Mouse (Mus musculus): ENCODE data around the gene Ubald2. TPM values are rescaled to one million over a fixed set of nuclear protein-coding genes. Genes with fewer than 3 reads are reported as not detected.
A peak's percentile ranks its signal among the peaks of the same experiment; 100 is the strongest.
"Not testable (repeated sequence)": the region's sequence is repeated elsewhere in the genome, so short reads cannot be mapped to it uniquely, and the experiment has no call there.

Gene Ubald2
- polyA plus RNA-seq, 1 experiment from 2014 or later, result 37.5 TPM

DNA sequence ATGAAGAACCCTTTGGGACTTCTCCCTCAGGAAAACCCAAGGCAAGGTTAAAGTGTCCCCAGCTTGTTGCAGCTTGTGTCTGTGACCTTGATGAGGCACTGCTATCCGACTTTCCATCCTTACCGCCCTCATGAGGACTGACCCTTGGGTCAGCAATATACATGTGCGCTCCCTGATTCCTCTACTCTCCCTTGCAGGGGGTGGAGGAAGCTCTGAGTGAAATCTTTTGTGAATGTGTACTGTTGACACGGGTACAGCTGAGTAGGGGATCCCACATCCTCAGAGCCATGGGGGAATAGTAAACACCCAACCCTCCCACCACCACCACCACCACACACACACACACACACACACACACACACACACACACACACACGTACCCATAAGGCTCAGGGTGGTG is 29.4 kb downstream of the Ubald2 start:
- no peaks in the 10 kb centered on the region for H3K9me3 ChIP-seq (replicated peaks)
- H3K27ac ChIP-seq (replicated peaks), result peak overlapping the region; percentile 57; the same call in 1 of the 2 replicates
- no peaks in the 10 kb centered on the region for H3K36me3 ChIP-seq
- DNase-seq (ENCODE audit: low spot score), result no peak
- peaks cover 14% of the 10 kb centered on the region for H3K4me1 ChIP-seq
- H3K27me3 ChIP-seq (ENCODE audit: low read depth, poor library complexity, severe bottlenecking), result no peaks in the 10 kb centered on the region
- WGBS, result 59% methylated on average over 5 of the region's 5 CpGs
- no peak overlapping the region for H3K4me3 ChIP-seq

DNA sequence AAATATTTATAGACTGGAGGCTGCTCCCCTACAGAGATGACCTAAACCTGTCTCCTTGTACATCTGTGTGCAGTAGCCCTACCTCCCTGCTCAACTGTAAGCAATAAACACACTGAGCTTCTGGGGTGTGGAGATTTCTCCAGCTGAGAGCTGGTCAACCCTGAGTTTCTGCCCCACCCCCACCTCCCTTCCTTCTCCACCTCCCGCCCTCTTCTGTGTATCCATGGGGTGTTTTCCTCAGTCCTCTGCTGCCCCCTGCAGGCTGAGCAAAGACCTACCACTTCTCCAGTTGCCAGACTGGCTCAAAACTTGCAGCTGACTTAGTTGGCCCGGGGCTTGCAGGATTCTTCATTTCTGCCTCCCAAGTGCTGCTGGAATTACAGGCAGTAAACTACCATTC is 29.9 kb downstream of the Ubald2 start:
- Histone ChIP-seq H3K36me3 (0 out of 2 replicates have a peak, but pooled peaks cover under 1% of the 10 kb centered on the region), H3K27me3 (ENCODE audit: low read depth, poor library complexity, severe bottlenecking) (no peaks in the 10 kb centered on the region), H3K27ac (replicated peaks) (peak overlapping the region; percentile 57; the same call in 1 of the 2 replicates), H3K4me3 (no peak overlapping the region), H3K9me3 (replicated peaks) (no peaks in the 10 kb centered on the region), H3K4me1 (peaks cover 14% of the 10 kb centered on the region)
- WGBS, result 22% methylated on average over 2 of the region's 2 CpGs
- peak; percentile 83 for DNase-seq (ENCODE audit: low spot score)

DNA sequence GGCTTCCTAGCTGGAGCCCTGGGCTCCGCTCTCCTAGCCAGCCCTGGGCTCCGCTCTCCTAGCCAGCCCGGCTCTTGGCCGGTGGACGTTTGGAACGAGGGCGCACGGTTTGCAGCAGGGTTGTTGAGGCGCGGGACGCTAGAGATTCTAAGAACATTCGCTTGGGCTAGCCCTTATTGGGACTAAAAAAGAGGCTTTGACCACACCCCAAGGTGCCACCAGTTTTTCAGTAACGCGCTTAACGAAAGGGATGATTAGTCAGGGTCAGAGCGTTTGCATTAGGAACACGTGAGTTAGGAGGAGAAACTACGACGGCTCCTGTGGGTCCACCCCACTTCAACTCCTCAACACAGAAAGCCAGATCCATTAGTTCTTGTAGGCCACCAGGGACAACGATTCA is 32.2 kb downstream of the Ubald2 start, which contains the start of gene Qrich2:
Gene Qrich2, minus strand, starts transcription at position 101 of the 400 bp plus-strand sequence.
- Histone ChIP-seq H3K4me1 (peaks cover 7% of the 10 kb centered on the region), H3K27ac (replicated peaks) (no peak within 1 kb of the TSS), H3K36me3 (peaks cover 23% of the 10 kb centered on the region), H3K4me3 (no peak within 1 kb of the TSS), H3K27me3 (ENCODE audit: low read depth, poor library complexity, severe bottlenecking) (no peaks in the 10 kb centered on the region), H3K9me3 (replicated peaks) (no peaks in the 10 kb centered on the region)
- DNase-seq (ENCODE audit: low spot score), result no peak
- 65% methylated on average over 20 of the region's 20 CpGs for WGBS

DNA sequence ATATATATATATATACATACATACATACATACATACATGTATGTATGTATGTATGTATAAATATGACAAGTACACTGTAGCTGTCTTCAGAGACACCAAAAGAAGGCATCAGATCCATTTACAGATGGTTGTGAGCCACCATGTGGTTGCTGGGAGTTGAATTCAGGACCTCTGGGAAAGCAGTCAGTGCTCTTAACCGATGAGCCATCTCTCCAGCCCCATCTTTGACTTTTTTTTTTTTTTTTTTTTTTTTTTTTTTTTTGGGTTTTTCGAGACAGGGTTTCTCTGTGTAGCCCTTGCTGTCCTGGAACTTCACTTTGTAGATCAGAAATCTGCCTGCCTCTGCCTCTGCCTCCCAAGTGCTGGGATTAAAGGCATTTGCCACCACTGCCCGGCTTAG is 34.4 kb downstream of the Ubald2 start:
- not testable (repeated sequence) for H3K4me1 ChIP-seq; H3K27me3 ChIP-seq (ENCODE audit: low read depth, poor library complexity, severe bottlenecking); H3K4me3 ChIP-seq; DNase-seq (ENCODE audit: low spot score); H3K9me3 ChIP-seq (replicated peaks); H3K27ac ChIP-seq (replicated peaks)
- peaks cover 45% of the 10 kb centered on the region for H3K36me3 ChIP-seq
- WGBS, result 88% methylated on average over 3 of the region's 3 CpGs

DNA sequence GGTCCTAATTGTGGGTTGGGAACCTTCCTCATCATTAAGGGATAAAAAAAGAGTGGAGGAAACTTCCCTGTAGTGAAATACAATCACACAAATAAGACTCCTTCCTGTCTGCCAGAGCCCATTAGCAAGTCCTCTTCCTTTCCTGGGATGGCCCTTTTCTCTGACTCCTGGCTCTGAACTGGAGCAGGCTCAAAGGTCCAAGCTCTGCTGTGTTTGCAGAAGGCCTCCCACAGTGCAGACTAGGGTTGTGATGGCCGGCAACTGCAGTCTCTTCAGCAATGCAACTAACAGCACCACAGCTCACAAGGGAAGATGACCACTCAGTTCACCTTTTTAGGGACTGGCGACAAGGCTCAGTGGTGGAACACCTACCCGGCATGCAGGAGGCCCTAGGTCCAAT is 36.4 kb downstream of the Ubald2 start:
- no peak for DNase-seq (ENCODE audit: low spot score)
- no peak overlapping the region for H3K4me3 ChIP-seq
- WGBS, result 87% methylated on average over 3 of the region's 3 CpGs
- no peaks in the 10 kb centered on the region for H3K27me3 ChIP-seq (ENCODE audit: low read depth, poor library complexity, severe bottlenecking)
- no peaks in the 10 kb centered on the region for H3K4me1 ChIP-seq
- peaks cover 64% of the 10 kb centered on the region for H3K36me3 ChIP-seq
- no peaks in the 10 kb centered on the region for H3K9me3 ChIP-seq (replicated peaks)
- no peak overlapping the region for H3K27ac ChIP-seq (replicated peaks)

DNA sequence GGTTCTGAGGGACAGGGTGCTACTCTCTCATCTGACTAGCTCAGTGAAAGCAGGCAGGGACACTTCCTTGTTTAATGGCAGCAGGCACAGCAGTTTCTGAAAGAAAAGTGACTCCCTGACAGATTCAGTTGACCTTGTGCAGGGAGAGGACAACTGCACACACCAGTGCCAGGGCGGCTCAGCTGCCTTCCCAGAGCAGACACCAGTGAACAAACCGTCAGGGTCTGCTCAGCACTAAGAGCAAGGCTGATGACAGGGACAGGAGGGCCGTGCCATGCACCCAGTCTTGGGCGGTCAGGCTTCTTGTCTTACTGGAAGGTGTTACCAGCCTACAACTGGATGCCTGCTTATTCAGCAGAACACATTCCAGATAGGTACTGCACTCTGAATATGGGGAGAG is 37.0 kb downstream of the Ubald2 start:
- DNase-seq (ENCODE audit: low spot score), result no peak
- no peaks in the 10 kb centered on the region for H3K27me3 ChIP-seq (ENCODE audit: low read depth, poor library complexity, severe bottlenecking)
- no peak overlapping the region for H3K4me3 ChIP-seq
- no peak overlapping the region for H3K27ac ChIP-seq (replicated peaks)
- H3K9me3 ChIP-seq (replicated peaks), result no peaks in the 10 kb centered on the region
- H3K36me3 ChIP-seq, result peaks cover 71% of the 10 kb centered on the region
- H3K4me1 ChIP-seq, result no peaks in the 10 kb centered on the region
- WGBS, result 91% methylated on average over 4 of the region's 4 CpGs

DNA sequence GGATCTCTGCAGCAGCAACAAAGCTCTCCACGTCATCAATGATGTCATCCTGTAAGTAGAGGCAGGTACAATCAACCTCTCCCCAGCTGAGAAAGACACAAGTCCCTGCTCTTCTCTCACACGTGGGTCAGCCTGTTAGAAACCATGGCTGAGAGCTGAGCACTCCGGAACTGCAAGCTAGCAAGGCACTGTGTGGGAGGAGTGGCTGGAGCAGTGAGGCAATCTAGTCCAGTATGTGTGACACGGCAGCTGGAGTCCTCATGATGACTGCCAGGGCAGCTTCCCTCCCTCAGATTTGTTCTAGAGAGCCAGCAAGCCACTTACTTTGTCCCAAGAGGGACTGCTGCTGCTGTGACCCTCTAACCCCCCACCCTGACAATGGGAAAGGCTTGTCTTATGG is 38.4 kb downstream of the Ubald2 start:
- H3K27me3 ChIP-seq (ENCODE audit: low read depth, poor library complexity, severe bottlenecking), result no peaks in the 10 kb centered on the region
- WGBS, result 86% methylated on average over 4 of the region's 4 CpGs
- H3K27ac ChIP-seq (replicated peaks), result no peak overlapping the region
- H3K4me1 ChIP-seq, result peaks cover 4% of the 10 kb centered on the region; the same call in 1 of the 2 replicates
- no peak overlapping the region for H3K4me3 ChIP-seq
- no peak for DNase-seq (ENCODE audit: low spot score)
- H3K9me3 ChIP-seq (replicated peaks), result no peaks in the 10 kb centered on the region
- peaks cover 85% of the 10 kb centered on the region for H3K36me3 ChIP-seq

DNA sequence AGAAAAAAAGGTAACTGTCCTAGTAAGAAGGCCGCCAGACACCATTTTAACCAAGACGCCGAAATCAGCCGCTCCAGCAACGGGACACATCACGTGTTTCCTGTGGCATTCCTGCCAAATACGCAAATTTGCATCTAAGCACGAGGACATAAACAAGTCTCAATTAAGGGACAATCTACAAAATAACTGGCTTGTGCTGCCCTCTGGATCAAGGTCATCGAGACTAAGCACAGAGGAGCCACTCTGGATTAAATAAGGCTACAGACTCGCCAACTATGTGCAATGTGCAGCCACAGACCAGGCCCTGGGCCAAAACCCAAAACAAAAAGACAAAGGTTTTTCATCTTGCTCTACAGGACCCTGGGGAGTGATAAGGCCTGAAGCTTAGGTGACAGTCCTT is 42.1 kb downstream of the Ubald2 start:
- no peak overlapping the region for H3K4me3 ChIP-seq
- H3K27ac ChIP-seq (replicated peaks), result 0 out of 2 replicates have a peak overlapping the region, but pooled peaks have one; percentile 33
- H3K36me3 ChIP-seq, result peaks cover 100% of the 10 kb centered on the region
- WGBS, result 92% methylated on average over 10 of the region's 10 CpGs
- H3K4me1 ChIP-seq, result peaks cover 22% of the 10 kb centered on the region
- no peaks in the 10 kb centered on the region for H3K27me3 ChIP-seq (ENCODE audit: low read depth, poor library complexity, severe bottlenecking)
- no peak for DNase-seq (ENCODE audit: low spot score)
- H3K9me3 ChIP-seq (replicated peaks), result no peaks in the 10 kb centered on the region

DNA sequence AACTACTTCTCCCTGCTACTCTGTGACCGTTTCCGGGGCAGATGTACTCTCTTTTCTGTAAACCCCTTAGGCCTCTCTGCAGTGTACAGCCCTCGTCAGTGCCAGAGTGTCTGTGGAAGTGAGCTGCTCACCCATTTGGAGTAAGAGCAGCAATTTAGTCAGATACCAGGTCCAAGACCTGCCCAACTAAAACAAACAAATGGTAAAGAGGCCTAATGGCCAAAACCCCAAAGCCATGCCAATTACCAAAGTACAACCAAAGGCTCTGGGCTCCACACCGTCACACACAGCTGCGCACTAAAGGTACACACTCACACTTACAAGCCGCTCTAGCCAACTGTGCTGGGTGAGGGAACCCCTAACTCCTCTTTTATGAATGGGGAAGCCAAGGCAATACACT is 42.8 kb downstream of the Ubald2 start:
- no peak overlapping the region for H3K4me3 ChIP-seq
- 94% methylated on average over 6 of the region's 6 CpGs for WGBS
- no peak overlapping the region for H3K27ac ChIP-seq (replicated peaks)
- peaks cover 100% of the 10 kb centered on the region for H3K36me3 ChIP-seq
- DNase-seq (ENCODE audit: low spot score), result no peak
- no peaks in the 10 kb centered on the region for H3K9me3 ChIP-seq (replicated peaks)
- H3K27me3 ChIP-seq (ENCODE audit: low read depth, poor library complexity, severe bottlenecking), result no peaks in the 10 kb centered on the region
- peaks cover 22% of the 10 kb centered on the region for H3K4me1 ChIP-seq

DNA sequence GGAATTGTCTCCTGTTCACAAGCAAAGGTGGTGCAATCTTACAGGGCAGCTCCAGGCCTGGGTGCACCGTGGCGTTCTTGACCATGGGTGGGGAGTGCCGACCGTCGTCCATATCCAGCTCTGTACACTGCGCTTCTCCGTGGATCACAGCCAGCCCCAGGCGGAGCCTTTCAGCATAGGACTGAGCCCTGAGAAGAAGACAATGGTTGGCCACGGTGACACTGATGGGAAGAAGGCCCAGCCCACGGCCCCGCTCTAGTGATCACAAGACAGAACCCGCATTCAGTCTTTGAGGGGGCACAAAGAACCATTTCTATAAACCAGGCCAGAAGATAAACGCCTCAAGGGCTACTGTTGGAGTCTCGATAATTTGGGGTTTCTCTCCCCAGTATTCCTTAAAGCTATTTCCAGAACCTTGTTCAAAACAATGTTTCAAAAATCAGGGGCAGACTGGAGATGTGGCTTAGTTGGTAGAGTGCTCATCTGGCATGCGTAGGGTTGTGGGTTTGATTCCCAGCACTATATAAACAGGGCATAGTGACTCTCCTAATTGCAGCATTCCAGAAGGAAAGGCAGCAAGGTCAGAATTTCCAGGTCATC is 43.4 kb downstream of the Ubald2 start:
- Histone ChIP-seq H3K9me3 (replicated peaks) (no peaks in the 10 kb centered on the region), H3K4me1 (peaks cover 22% of the 10 kb centered on the region), H3K4me3 (no peak overlapping the region), H3K27ac (replicated peaks) (no peak overlapping the region; the same call in 1 of the 2 replicates), H3K27me3 (ENCODE audit: low read depth, poor library complexity, severe bottlenecking) (no peaks in the 10 kb centered on the region), H3K36me3 (peaks cover 100% of the 10 kb centered on the region)
- DNase-seq (ENCODE audit: low spot score), result no peak
- 76% methylated on average over 15 of the region's 15 CpGs for WGBS

DNA sequence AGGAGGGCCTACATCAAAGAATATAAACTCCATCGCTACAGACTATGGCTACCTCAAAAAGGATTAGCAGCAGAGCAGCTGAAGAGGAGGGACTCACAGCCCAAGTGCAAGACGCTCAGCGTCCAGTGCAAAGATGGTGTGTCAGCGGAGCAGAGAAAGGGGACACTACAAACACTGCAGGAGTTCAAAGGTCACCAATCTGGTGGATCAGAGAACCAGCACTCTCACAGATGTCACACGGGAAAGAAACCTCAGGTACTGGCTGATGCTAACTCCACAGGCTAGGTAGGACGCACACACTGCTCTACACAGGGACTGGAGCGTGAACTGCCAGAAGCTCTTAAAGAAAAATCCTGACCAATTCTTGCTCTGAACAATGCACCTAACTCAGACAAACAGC is 45.1 kb downstream of the Ubald2 start:
- H3K27ac ChIP-seq (replicated peaks), result no peak overlapping the region
- H3K27me3 ChIP-seq (ENCODE audit: low read depth, poor library complexity, severe bottlenecking), result no peaks in the 10 kb centered on the region
- H3K36me3 ChIP-seq, result peaks cover 98% of the 10 kb centered on the region
- no peaks in the 10 kb centered on the region for H3K9me3 ChIP-seq (replicated peaks)
- WGBS, result 73% methylated on average over 7 of the region's 7 CpGs
- H3K4me3 ChIP-seq, result no peak overlapping the region
- DNase-seq (ENCODE audit: low spot score), result no peak
- peaks cover 22% of the 10 kb centered on the region for H3K4me1 ChIP-seq

DNA sequence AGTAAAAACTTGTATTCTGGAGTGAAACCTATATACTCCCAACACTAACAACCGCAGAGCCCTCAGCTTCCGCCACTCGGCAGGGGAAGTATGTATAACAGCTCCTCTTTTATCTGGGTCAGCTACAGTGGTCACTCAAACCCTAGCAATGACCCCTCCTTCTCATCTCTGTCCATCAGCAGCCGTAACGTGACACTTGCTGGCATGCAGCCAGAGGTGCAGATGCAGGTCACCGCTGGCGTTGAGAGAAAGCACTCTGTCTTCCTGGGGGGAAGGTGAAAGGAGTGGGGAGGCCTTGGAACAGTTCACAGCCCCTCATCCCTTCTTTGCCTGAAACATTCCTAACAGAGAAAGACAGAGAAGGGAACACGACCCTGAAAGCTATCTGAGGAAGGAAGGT is 45.9 kb downstream of the Ubald2 start:
- no peak overlapping the region for H3K4me3 ChIP-seq
- DNase-seq (ENCODE audit: low spot score), result no peak
- H3K4me1 ChIP-seq, result peaks cover 22% of the 10 kb centered on the region
- 81% methylated on average over 8 of the region's 8 CpGs for WGBS
- H3K27me3 ChIP-seq (ENCODE audit: low read depth, poor library complexity, severe bottlenecking), result no peaks in the 10 kb centered on the region
- peaks cover 98% of the 10 kb centered on the region for H3K36me3 ChIP-seq
- no peak overlapping the region for H3K27ac ChIP-seq (replicated peaks)
- H3K9me3 ChIP-seq (replicated peaks), result no peaks in the 10 kb centered on the region

DNA sequence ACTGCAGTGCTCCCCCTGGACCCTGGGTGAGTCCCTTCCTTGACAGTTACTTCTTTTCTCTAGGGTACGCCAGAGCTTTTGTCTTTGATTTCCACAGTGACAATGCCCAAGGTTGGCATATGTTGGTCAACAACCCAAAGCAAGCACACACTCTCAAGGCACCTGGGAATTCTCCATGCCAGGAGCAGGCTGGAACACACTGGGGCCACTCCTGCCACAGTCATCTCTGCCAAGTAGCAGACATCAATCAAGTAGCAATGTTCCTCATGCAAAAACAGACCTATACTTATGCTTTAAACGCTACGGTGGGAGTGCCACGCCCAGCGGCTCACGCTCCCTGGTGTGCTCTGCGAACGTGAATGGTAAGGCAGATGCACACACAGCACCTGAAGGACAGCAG is 47.1 kb downstream of the Ubald2 start:
- Histone ChIP-seq H3K36me3 (peaks cover 98% of the 10 kb centered on the region), H3K4me3 (no peak overlapping the region), H3K27ac (replicated peaks) (no peak overlapping the region), H3K4me1 (peaks cover 22% of the 10 kb centered on the region), H3K27me3 (ENCODE audit: low read depth, poor library complexity, severe bottlenecking) (no peaks in the 10 kb centered on the region), H3K9me3 (replicated peaks) (no peaks in the 10 kb centered on the region)
- no peak for DNase-seq (ENCODE audit: low spot score)
- 97% methylated on average over 8 of the region's 8 CpGs for WGBS

Measured in midbrain, embryonic 10.5 days (tissue).